Mouse (Mus musculus) E14TG2a.4 (cell line): Measurements from ENCODE around the gene Pros1.

ENCODE experiments used
- H3K27me3 ChIP-seq: 2 replicates; pipeline ENCODE4 v1.6.1; 2014; ENCODE audit warnings: low read length, control low read depth; ENCODE audit not compliant: insufficient read depth
- H3K36me3 ChIP-seq: 2 replicates; pipeline ENCODE4 v1.6.1; 2014; ENCODE audit warnings: low read length, control low read depth; ENCODE audit not compliant: insufficient read depth
- H3K4me1 ChIP-seq: replicated peaks from 2 replicates; pipeline ENCODE4 v1.6.1; 2014; ENCODE audit warnings: low read depth, low read length, control low read depth
- H3K4me3 ChIP-seq: replicated peaks from 2 replicates; pipeline ENCODE4 v1.5.1; 2014; ENCODE audit warnings: mild to moderate bottlenecking, low read length
- H3K9me3 ChIP-seq: 2 replicates; pipeline ENCODE4 v1.6.1; 2014; ENCODE audit warnings: low read length, control low read depth
- CTCF ChIP-seq: conservative IDR thresholded peaks from 2 replicates; pipeline ENCODE4 v1.5.1; 2014; ENCODE audit warnings: low read length
- NANOG ChIP-seq: IDR thresholded peaks from 2 replicates; pipeline ENCODE4 v1.6.1; 2014; ENCODE audit warnings: borderline replicate concordance, low read length, mixed read lengths
- POU5F1 ChIP-seq: IDR thresholded peaks from 2 replicates; pipeline ENCODE4 v1.6.1; 2014; ENCODE audit warnings: low read length, borderline replicate concordance

The Pros1 gene

GRCm38 (mm10) chr16:62942418-62943410, 88.6 kb downstream of the Pros1 start:
- H3K4me3 ChIP-seq = no peak overlapping the region
- peaks cover 2% of the 10 kb centered on the region for H3K4me1 ChIP-seq
- TF ChIP-seq POU5F1 (no peak), CTCF (no peak), NANOG (no peak)
- H3K27me3 ChIP-seq = no peaks in the 10 kb centered on the region
- H3K36me3 ChIP-seq = no peaks in the 10 kb centered on the region
- no peaks in the 10 kb centered on the region for H3K9me3 ChIP-seq

- Histone ChIP-seq H3K36me3 (no peaks in the 10 kb centered on the region), H3K4me3 (no peak overlapping the region), H3K4me1 (no peaks in the 10 kb centered on the region), H3K9me3 (no peaks in the 10 kb centered on the region), H3K27me3 (no peaks in the 10 kb centered on the region)
- TF ChIP-seq NANOG = no peak
- no peak for TF ChIP-seq CTCF
- TF ChIP-seq POU5F1 = no peak
These were observed 104.4 kb downstream of the Pros1 start for GRCm38 (mm10) chr16:62958485-62958884.

- no peak for TF ChIP-seq POU5F1
- no peak for TF ChIP-seq NANOG
- TF ChIP-seq CTCF = no peak
These were observed 110.3 kb downstream of the Pros1 start for GRCm38 (mm10) chr16:62964361-62964763.

GRCm38 (mm10) chr16:62971673-62972332, 117.7 kb downstream of the Pros1 start:
- no peaks in the 10 kb centered on the region for H3K4me1 ChIP-seq
- no peak overlapping the region for H3K4me3 ChIP-seq
- H3K36me3 ChIP-seq = no peaks in the 10 kb centered on the region
- H3K27me3 ChIP-seq = no peaks in the 10 kb centered on the region
- no peaks in the 10 kb centered on the region for H3K9me3 ChIP-seq
- TF ChIP-seq CTCF (no peak), POU5F1 (no peak)

More at GRCm38 (mm10) chr16:62964361-62964763, 110.3 kb downstream of the Pros1 start:
- no peaks in the 10 kb centered on the region for H3K27me3 ChIP-seq
- no peaks in the 10 kb centered on the region for H3K4me1 ChIP-seq
- no peak overlapping the region for H3K4me3 ChIP-seq
- H3K36me3 ChIP-seq = no peaks in the 10 kb centered on the region
- no peaks in the 10 kb centered on the region for H3K9me3 ChIP-seq

GRCm38 (mm10) chr16:62974926-62975325, 120.8 kb downstream of the Pros1 start:
- Histone ChIP-seq H3K9me3 (no peaks in the 10 kb centered on the region), H3K4me3 (no peak overlapping the region), H3K36me3 (no peaks in the 10 kb centered on the region), H3K27me3 (no peaks in the 10 kb centered on the region), H3K4me1 (no peaks in the 10 kb centered on the region)
- no peak for TF ChIP-seq POU5F1
- no peak for TF ChIP-seq NANOG
- no peak for TF ChIP-seq CTCF
